Mouse (Mus musculus): ENCODE results near the gene Cerk. TPM values are rescaled to one million over a fixed set of nuclear protein-coding genes. Genes with fewer than 3 reads are reported as not detected.

Gene Cerk
- polyA plus RNA-seq (2015; fragmentation: Nextera tagmentation; extraction: Ambion mirVana): 6.2 and 6.4 TPM in 2 replicates

GRCm38 (mm10) chr15:86185689-86186569, at the start of gene Cerk:
TSS of gene Cerk (minus strand) at chr15:86186141.

GRCm38 (mm10) chr15:86213753-86214548, 28.0 kb upstream of the Cerk start, which contains the start of gene Tbc1d22a:
TSS of gene Tbc1d22a (plus strand) at chr15:86214459.

Other genes starting within 250 kb of the Cerk start
- gene Celsr1, start 152.4 kb downstream of the Cerk start, polyA plus RNA-seq (2015; fragmentation: Nextera tagmentation; extraction: Ambion mirVana): 0.17 and 0.26 TPM in 2 replicates
- 5.0 and 5.8 TPM in 2 replicates for gene Gramd4, start 128.4 kb downstream of the Cerk start, polyA plus RNA-seq (2015; fragmentation: Nextera tagmentation; extraction: Ambion mirVana)
- 12.3 and 12.9 TPM in 2 replicates for gene Tbc1d22a, start 28.3 kb upstream of the Cerk start, polyA plus RNA-seq (2015; fragmentation: Nextera tagmentation; extraction: Ambion mirVana)